Mouse (Mus musculus) stomach, embryonic 16.5 days (tissue): ENCODE measurements around the gene Bcorl1. TPM values are rescaled to one million over a fixed set of nuclear protein-coding genes. Genes with fewer than 3 reads are reported as not detected.
A peak's percentile ranks its signal among the peaks of the same experiment; 100 is the strongest.

Source experiments
- ATAC-seq: fragments of 200-750 bp; cut with Nextera tagmentation; 2 replicates; pipeline ENCODE4 v1.8.0; 2017; ENCODE audit warnings: moderate number of reproducible peaks, moderate TSS enrichment; ENCODE audit not compliant: insufficient read depth, low FRiP score
- H3K27ac ChIP-seq: fragments of 300-500 bp; sonication (generic); 2 replicates; pipeline ENCODE4 v1.5.1; 2014; ENCODE audit warnings: low read length
- H3K27me3 ChIP-seq: fragments of 300-500 bp; sonication (generic); 2 replicates; pipeline ENCODE4 v1.6.1; 2014; ENCODE audit warnings: low read length, control low read depth, mixed read lengths; ENCODE audit not compliant: control insufficient read depth, insufficient read depth
- H3K36me3 ChIP-seq: fragments of 300-500 bp; sonication (generic); 2 replicates; pipeline ENCODE4 v1.6.1; 2014; ENCODE audit warnings: low read length; ENCODE audit not compliant: control insufficient read depth, insufficient read depth
- H3K4me1 ChIP-seq: fragments of 300-500 bp; sonication (generic); 2 replicates; pipeline ENCODE4 v1.6.1; 2014; ENCODE audit warnings: low read length, control low read depth, mixed read lengths; ENCODE audit not compliant: control insufficient read depth, insufficient read depth
- H3K4me2 ChIP-seq: fragments of 300-500 bp; sonication (generic); 2 replicates; pipeline ENCODE4 v1.6.1; 2014; ENCODE audit warnings: low read depth, low read length, mixed read lengths
- H3K4me3 ChIP-seq: fragments of 300-500 bp; sonication (generic); replicated peaks from 2 replicates; pipeline ENCODE4 v1.5.1; 2014; ENCODE audit warnings: mild to moderate bottlenecking, low read length
- H3K9ac ChIP-seq: fragments of 300-500 bp; sonication (generic); 2 replicates; pipeline ENCODE4 v1.6.1; 2014; ENCODE audit warnings: low read length
- H3K9me3 ChIP-seq: fragments of 300-500 bp; sonication (generic); replicated peaks from 2 replicates; pipeline ENCODE4 v1.6.1; 2016; ENCODE audit warnings: low read length, control low read depth; ENCODE audit not compliant: control insufficient read depth
- WGBS: fragments of 180-500 bp; shearing (Covaris S2); extraction: QIAGEN DNeasy Blood & Tissue Kit; methylation state at CpG from one replicate; pipeline ENCODE4 v1.1.7; 2014; 5-methylcytosine and 5-hydroxymethylcytosine counted together
- polyA plus RNA-seq: library from polyadenylated mRNA; unstranded; fragments of >200 nt; fragmentation: Nextera tagmentation; extraction: Ambion mirVana; gene quantifications from 2 replicates; pipeline ENCODE4 v1.2.1, GENCODE M21; 2015

Gene Bcorl1
- polyA plus RNA-seq, 1 experiment from 2014 or later = 5.2 TPM

DNA sequence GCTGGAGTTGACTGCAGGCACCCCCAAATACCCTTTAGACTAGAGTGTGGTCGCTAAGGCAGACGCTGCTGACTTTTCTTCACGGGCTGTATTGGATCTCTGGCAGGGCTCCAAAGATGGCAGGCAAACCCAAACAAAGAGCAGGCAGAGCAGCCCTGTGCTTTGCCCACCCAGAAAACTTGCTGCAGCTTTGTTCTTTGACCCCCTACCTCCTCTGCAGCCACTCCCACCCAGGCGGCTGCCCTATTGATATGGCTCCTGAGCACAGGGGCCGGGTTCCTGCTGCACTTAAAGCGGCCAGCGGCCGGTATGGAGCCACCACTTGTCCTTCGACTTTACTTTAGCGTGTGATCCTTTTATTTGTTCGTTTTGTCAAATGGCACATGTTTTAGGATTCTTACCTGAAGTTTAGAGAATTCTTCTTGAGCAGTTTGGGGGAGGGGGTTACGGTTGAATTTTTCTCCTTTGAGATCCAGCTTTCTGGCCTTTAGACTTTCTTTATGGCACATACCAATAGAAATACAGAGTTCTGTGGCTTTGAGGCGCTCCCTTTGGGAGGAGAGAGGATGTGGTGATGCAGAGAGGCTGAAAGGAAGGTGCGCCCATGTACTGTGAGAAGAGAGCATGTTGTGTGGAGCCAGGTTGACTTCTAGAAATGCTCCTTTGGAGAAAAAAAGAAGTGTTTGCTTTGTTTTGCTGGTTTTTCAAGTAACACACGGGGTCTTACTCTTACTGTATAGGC, 24.8 kb downstream of the Bcorl1 start:
- Histone ChIP-seq H3K27me3 (no peaks in the 10 kb centered on the region), H3K4me3 (no peak overlapping the region), H3K27ac (no peak overlapping the region; the same call in 1 of the 2 replicates), H3K9ac (no peak overlapping the region), H3K4me1 (peaks cover 12% of the 10 kb centered on the region), H3K9me3 (no peaks in the 10 kb centered on the region), H3K4me2 (no peak overlapping the region), H3K36me3 (no peaks in the 10 kb centered on the region)
- ATAC-seq = no peak
- 48% methylated on average over 15 of the region's 15 CpGs for WGBS

DNA sequence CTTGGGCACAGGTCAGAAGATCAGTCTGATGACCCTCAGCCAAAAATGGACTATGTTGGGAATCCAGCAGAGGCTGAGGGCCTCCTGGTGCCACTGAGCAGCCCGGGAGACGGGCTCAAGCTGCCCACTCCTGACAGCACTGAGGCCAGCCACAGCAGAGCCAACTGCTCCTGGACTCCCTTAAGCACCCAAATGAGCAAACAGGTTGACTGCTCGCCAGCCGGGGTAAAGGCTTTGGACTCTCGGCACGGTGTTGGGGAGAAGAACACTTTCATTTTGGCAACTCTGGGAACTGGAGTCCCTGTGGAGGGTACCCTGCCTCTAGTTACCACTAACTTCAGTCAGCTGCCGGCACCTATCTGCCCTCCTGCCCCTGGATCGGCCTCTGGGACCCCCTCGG, 26.7 kb downstream of the Bcorl1 start:
- Histone ChIP-seq H3K36me3 (no peaks in the 10 kb centered on the region; the same call in 1 of the 2 replicates), H3K4me3 (no peak overlapping the region), H3K9me3 (no peaks in the 10 kb centered on the region), H3K27ac (no peak overlapping the region), H3K9ac (no peak overlapping the region), H3K4me2 (no peak overlapping the region), H3K27me3 (no peaks in the 10 kb centered on the region), H3K4me1 (peaks cover 12% of the 10 kb centered on the region)
- no peak for ATAC-seq
- 95% methylated on average over 9 of the region's 9 CpGs for WGBS

DNA sequence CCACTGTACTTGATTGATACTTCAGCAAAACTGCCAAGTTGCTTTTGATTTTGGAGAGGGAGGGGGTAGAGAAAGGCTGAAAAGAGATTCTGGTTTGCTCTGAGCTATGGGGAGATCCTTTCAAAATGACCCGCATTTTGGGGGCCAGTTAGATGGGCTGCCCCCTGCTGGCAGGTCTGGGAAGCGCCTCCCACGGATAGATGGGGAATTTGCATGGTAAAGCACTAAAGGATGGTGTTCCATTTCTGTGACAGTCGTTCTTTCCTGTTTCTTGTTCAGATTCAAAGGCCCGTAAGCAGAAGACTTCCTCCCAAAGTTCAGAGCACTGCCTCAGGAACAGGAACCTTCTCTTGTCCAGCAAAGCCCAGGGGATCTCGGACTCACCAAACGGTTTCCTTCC, 42.5 kb downstream of the Bcorl1 start:
- no peak overlapping the region for H3K4me3 ChIP-seq
- H3K4me2 ChIP-seq = no peak overlapping the region
- no peaks in the 10 kb centered on the region for H3K27me3 ChIP-seq
- no peaks in the 10 kb centered on the region for H3K9me3 ChIP-seq
- WGBS = 45% methylated on average over 7 of the region's 7 CpGs
- no peaks in the 10 kb centered on the region for H3K36me3 ChIP-seq
- no peak overlapping the region for H3K27ac ChIP-seq
- no peaks in the 10 kb centered on the region for H3K4me1 ChIP-seq
- H3K9ac ChIP-seq = no peak overlapping the region
- ATAC-seq = no peak

DNA sequence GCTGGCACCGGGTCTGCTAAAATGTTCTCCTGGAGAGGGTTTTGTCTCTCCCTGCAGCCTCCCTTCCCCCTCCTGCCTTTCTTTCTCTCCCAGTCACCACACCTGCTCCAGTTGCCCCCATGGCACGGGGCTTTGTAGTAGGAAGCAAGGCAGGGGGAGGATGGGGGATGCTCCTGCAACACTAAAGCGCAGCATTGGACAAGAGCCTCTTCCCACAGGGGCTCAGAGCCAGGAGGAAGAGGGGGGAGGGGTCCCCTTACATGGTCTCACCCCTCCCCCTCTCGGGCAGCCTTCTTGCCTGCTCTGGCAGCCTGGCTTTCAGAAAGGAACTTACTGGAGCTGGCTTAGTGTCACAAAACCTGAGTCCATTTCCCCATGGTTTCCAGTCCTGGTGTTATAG, 44.8 kb downstream of the Bcorl1 start:
- no peak overlapping the region for H3K4me2 ChIP-seq
- ATAC-seq = no peak
- H3K9ac ChIP-seq = no peak overlapping the region
- H3K4me1 ChIP-seq = no peaks in the 10 kb centered on the region
- no peaks in the 10 kb centered on the region for H3K9me3 ChIP-seq
- H3K4me3 ChIP-seq = no peak overlapping the region
- no peaks in the 10 kb centered on the region for H3K36me3 ChIP-seq
- H3K27ac ChIP-seq = no peak overlapping the region
- WGBS = 66% methylated on average over 4 of the region's 4 CpGs
- H3K27me3 ChIP-seq = no peaks in the 10 kb centered on the region

DNA sequence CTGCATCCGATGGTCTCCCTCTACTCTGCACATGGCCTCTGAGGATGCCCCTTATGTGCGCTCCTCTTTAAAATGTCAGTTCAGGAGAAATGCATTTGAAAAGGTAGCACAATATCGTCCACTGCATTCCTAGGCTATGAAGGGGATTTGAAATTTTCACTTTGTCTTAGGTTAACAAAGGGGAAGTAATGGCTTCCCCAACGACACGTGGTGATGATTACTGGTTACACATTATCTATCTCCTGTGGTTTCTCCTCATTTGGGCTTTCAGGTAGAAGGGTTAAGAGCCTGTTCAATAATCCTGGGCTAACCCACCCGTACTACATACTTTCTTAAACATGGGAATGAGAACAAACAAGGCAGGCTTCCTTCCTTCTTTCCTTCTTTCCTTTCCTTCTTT, 48.2 kb downstream of the Bcorl1 start:
- H3K4me2 ChIP-seq = no peak overlapping the region
- no peak overlapping the region for H3K4me3 ChIP-seq
- H3K27me3 ChIP-seq = no peaks in the 10 kb centered on the region
- H3K4me1 ChIP-seq = no peaks in the 10 kb centered on the region
- H3K9ac ChIP-seq = no peak overlapping the region
- no peak for ATAC-seq
- no peaks in the 10 kb centered on the region for H3K9me3 ChIP-seq
- 85% methylated on average over 6 of the region's 6 CpGs for WGBS
- no peak overlapping the region for H3K27ac ChIP-seq
- no peaks in the 10 kb centered on the region for H3K36me3 ChIP-seq

DNA sequence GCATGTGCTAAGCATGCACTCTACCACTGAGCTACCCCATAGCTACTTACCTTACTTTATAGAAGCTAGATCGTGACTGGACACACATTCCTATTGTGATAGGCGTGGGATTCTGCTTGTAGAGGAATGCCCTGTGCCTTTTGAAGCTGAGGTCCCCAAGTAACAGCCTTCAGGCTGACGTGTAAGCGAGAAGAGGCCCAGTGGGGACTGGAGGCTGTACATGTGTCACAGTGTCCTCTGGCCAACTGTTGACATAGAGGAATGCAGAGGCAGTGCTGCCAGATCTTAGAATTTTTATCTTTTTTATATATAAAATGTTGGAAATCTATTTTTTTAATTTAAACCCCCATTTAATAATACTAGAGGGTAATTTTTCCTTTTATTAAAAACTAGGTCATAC, 58.8 kb downstream of the Bcorl1 start:
- Histone ChIP-seq H3K4me2 (no peak overlapping the region), H3K36me3 (peaks cover 12% of the 10 kb centered on the region; the same call in 1 of the 2 replicates), H3K27ac (no peak overlapping the region), H3K4me3 (no peak overlapping the region), H3K9me3 (no peaks in the 10 kb centered on the region), H3K4me1 (no peaks in the 10 kb centered on the region), H3K27me3 (no peaks in the 10 kb centered on the region), H3K9ac (no peak overlapping the region)
- WGBS = 84% methylated on average over 4 of the region's 4 CpGs
- ATAC-seq = no peak

DNA sequence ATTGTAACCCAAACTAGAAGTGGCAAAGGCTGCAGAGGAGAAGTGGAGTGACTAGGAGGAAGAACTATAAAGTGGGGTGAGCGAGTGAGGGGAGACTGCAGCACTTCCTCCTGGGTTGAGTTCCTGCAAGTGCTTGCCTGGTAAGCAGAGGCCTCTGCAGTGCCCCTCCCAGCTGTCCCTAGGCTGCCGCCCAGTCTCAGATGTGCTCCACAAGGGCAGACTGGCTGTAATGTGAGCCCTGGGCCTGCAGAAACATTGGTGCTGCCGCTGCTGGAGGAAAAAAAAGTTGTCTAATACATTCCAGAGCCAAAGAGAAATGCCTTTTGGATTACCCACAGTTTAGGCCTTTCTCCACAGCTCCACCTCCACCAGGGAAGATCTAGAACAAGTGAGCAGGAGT, 64.0 kb downstream of the Bcorl1 start:
- Histone ChIP-seq H3K4me1 (no peaks in the 10 kb centered on the region), H3K4me3 (no peak overlapping the region), H3K27me3 (no peaks in the 10 kb centered on the region), H3K9me3 (no peaks in the 10 kb centered on the region), H3K4me2 (no peak overlapping the region), H3K36me3 (peaks cover 12% of the 10 kb centered on the region), H3K9ac (no peak overlapping the region), H3K27ac (no peak overlapping the region)
- ATAC-seq = no peak
- 23% methylated on average over 3 of the region's 3 CpGs for WGBS

DNA sequence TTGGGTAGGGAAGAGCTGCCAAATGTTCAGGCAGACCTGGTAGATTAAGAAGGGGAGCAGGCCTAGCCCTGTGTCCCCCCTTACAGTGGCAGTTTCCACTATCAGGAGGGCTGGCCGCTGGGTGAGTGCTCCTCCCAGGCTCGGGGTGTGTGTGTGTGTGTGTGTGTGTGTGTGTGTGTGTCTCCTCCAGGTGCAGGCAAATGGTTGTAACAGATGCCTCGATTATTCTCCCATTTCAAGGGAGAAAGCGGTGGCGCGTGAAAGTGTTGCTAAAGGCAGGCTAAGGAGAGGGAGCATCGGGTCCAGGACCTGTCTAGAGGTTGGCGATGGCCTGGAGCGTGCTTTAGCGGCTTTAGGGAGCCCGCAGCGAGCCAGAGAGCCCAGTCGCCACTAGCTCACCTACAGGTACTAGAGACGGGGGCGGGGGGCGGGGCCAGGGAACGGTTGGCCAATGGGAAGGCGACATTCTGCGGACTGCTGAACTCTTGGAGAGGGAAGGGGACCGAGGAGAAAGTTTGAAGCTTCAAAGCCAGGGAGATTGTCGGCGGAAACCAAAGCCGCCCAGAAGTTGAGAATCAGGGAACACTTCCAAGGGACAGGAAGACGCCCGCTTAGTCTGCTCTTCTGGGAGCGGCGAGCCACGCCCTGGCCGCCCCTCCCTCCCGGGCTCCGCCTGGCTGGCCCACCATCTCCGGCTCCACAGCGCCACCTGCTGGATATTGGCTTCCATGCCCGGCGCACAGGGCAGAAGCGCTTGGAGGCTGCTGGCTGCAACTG, 68.6 kb downstream of the Bcorl1 start:
- Histone ChIP-seq H3K36me3 (no peaks in the 10 kb centered on the region; the same call in 1 of the 2 replicates), H3K4me3 (peak overlapping the region; percentile 47), H3K27me3 (no peaks in the 10 kb centered on the region), H3K27ac (peak overlapping the region; percentile 42; the same call in 1 of the 2 replicates), H3K4me2 (peak overlapping the region; percentile 59), H3K4me1 (no peaks in the 10 kb centered on the region), H3K9me3 (no peaks in the 10 kb centered on the region), H3K9ac (peak overlapping the region; percentile 55)
- peak; percentile 89 for ATAC-seq
- 12% methylated on average over 36 of the region's 36 CpGs for WGBS

DNA sequence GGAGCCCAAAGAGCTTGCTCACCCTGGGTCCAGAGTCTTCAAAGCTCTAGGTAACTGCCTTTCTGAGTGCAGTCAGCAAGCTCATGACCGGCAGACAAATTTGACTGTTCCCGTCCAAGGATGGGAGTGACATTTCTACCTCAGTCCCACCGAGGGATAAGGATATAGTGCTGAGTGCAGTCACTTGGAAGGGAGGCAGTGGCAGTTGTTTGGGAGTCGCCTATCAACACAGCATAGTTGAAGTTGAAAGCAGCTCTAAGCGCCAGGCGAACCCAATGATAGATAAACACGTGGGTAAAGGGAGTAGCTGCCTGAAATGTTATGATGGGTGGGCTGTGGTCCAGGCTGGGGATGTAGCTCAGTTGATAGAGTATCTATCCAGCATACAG, 69.2 kb downstream of the Bcorl1 start:
- H3K4me1 ChIP-seq = no peaks in the 10 kb centered on the region
- peak overlapping the region; percentile 59; the same call in 1 of the 2 replicates for H3K4me2 ChIP-seq
- no peaks in the 10 kb centered on the region for H3K27me3 ChIP-seq
- no peak overlapping the region for H3K27ac ChIP-seq
- H3K9ac ChIP-seq = no peak overlapping the region
- 12% methylated on average over 7 of the region's 7 CpGs for WGBS
- peak overlapping the region; percentile 47; the same call in 1 of the 2 replicates for H3K4me3 ChIP-seq
- no peak for ATAC-seq
- H3K9me3 ChIP-seq = no peaks in the 10 kb centered on the region
- no peaks in the 10 kb centered on the region; the same call in 1 of the 2 replicates for H3K36me3 ChIP-seq
